Mouse (Mus musculus): ENCODE data around the gene Rgs9.

Gene Rgs9

DNA sequence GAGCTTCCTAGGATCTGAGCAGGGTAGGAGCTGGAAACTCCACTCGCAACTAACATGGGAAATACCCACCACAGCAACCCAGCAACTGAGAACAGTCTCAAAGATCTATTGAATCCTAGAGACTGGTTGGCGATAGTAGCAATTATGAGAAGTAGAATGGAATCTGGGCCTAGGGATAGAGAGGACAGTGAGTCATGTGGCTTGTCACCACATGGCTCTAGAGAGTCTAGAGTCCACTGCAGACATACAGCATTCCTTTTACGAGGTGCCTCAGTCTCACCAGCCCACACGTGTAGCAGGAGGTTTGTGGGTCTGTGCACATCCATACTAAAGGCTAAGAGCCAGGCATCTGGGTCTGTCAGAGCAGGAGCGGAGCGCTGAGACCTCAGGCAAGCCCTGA, 59.3 kb downstream of the Rgs9 start:
- no peak for DNase-seq (ENCODE audit: low spot score)

DNA sequence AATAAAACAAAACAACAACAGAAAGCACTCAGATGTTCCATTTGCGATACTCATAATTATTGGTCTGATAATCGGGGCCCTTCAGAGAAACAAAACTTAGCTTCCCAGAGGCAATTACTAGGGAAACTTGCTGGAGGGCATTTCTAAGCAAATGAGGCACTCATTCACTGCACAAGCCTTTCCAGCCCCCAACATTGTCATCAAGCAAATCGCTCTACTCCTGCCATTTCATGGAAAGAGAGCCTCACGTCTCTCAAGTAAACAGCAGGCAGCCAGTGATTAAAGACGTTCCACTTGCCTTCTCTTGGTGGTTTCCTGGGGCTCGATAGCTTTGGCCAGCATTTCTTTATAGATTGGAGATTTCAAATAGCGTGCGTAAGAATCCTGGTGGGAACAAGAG, 60.1 kb downstream of the Rgs9 start:
- no peak for DNase-seq (ENCODE audit: low spot score)

DNA sequence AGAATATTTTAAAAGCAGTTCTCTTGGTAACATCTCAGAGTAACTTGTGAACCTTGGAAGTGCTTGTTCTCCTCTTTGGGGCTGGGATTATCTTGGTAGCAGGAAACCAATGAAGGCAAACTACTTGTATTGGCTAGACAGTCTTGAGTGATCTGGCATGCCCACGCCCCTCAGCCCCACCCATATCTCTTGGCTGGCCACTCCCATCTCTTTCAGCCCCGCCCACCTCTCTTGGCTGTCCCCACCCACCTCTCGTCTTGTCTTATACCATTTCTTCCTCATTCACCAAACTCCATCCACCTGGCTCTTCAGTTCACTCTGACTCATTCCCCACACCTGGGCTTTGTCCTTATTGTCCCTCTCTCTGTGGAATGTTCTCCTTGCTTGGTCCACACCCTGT, 64.3 kb downstream of the Rgs9 start:
- no peak for DNase-seq (ENCODE audit: low spot score)

GRCm38 (mm10) chr11:109232811-109233210, 65.1 kb downstream of the Rgs9 start:
- DNase-seq (ENCODE audit: low spot score), result no peak

- DNase-seq (ENCODE audit: low spot score), result no peak
These were observed 70.8 kb downstream of the Rgs9 start for GRCm38 (mm10) chr11:109227139-109227538.

- DNase-seq (ENCODE audit: low spot score), result no peak
These were observed 76.5 kb downstream of the Rgs9 start for GRCm38 (mm10) chr11:109221209-109222007.

- DNase-seq (ENCODE audit: low spot score), result no peak
These were observed 79.1 kb downstream of the Rgs9 start for GRCm38 (mm10) chr11:109218722-109219430.

DNA sequence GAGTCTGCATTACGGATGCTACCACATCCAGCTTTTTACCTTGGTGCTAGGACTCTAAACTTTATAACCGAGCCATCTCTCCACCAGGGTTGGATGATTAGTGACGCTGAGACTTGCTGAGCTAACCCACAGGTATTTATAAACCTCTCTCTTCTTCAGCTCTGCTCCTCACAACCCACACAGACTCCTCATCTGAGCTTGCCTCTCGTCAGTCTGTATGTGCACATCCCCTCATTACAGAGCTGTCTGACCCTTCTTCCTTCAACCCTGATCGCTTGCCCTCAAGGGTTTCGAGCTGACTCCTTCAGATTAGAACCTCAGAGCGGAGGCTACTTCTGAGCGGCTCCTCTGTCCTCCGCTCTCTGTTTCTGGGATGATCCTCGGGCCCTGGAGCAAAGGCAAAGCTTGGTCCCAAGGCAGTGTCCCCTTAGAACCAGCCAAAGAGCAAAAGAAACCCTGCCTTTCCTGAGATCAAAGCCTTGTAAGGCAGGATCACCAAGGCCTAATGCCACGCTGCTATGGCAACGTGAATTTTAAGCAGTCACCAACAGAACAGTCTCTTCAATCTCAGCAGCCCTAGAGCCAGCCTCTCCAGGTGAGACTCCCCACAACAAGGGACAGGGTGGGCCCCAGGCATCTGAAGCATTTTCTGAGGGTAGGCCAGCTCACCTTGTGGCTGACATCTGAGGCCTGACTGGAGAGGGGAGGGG, 79.9 kb downstream of the Rgs9 start:
- DNase-seq (ENCODE audit: low spot score), result no peak

GRCm38 (mm10) chr11:109210772-109211171, 87.2 kb downstream of the Rgs9 start:
- no peak for DNase-seq (ENCODE audit: low spot score)

- DNase-seq (ENCODE audit: low spot score), result no peak
These were observed 87.6 kb downstream of the Rgs9 start for GRCm38 (mm10) chr11:109210341-109210740.

GRCm38 (mm10) chr11:109206732-109207131, 91.2 kb downstream of the Rgs9 start:
- no peak for DNase-seq (ENCODE audit: low spot score)

- DNase-seq (ENCODE audit: low spot score), result no peak
These were observed 91.9 kb downstream of the Rgs9 start for GRCm38 (mm10) chr11:109206028-109206427.

- no peak for DNase-seq (ENCODE audit: low spot score)
These were observed 98.2 kb downstream of the Rgs9 start for GRCm38 (mm10) chr11:109199612-109200293.

GRCm38 (mm10) chr11:109192673-109193557, 105.0 kb downstream of the Rgs9 start:
- DNase-seq (ENCODE audit: low spot score), result peak; percentile 68

DNA sequence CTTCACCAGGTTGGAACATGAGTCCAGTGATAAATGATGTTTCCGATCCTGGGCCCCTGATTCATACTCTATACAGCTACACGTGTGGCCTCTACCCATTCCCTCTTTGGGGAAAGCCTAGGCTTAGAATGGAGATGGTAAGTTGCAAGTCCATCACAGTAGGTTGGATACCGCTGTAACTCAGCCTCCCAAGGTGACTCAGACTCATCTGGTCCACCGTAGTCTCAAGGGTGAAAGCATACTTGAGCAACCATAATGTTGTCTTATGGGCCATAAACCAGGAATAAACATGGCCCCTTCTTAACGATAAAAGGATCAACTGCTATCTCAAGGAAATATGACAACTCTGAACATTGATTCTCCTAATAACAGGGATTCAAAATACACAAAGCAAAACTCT, 109.7 kb downstream of the Rgs9 start:
- no peak for DNase-seq (ENCODE audit: low spot score)

- no peak for DNase-seq (ENCODE audit: low spot score)
These were observed 110.2 kb downstream of the Rgs9 start for GRCm38 (mm10) chr11:109187631-109188184.

GRCm38 (mm10) chr11:109181118-109181517, 116.8 kb downstream of the Rgs9 start:
- no peak for DNase-seq (ENCODE audit: low spot score)

DNA sequence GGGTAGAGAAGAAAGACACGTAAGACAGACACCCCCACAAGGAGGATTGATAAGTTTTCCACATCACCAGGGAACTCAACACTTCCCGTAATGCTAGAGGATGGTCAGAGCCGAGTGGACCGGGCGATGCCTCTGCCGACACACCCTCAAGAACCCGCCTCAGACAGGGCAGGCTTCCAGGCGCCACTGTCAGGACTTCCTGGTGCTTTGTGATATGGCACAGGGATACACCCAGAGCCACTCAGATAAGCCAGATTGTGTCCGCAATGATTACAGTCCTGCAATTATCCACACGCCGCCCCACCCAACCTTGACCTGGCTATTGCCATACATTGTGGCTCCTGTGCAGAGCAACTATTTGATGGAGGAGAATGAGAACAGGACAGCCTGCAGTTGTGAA, 117.6 kb downstream of the Rgs9 start:
- DNase-seq (ENCODE audit: low spot score), result no peak

- DNase-seq (ENCODE audit: low spot score), result peak; percentile 17
These were observed 119.0 kb downstream of the Rgs9 start for GRCm38 (mm10) chr11:109178788-109179518.

DNA sequence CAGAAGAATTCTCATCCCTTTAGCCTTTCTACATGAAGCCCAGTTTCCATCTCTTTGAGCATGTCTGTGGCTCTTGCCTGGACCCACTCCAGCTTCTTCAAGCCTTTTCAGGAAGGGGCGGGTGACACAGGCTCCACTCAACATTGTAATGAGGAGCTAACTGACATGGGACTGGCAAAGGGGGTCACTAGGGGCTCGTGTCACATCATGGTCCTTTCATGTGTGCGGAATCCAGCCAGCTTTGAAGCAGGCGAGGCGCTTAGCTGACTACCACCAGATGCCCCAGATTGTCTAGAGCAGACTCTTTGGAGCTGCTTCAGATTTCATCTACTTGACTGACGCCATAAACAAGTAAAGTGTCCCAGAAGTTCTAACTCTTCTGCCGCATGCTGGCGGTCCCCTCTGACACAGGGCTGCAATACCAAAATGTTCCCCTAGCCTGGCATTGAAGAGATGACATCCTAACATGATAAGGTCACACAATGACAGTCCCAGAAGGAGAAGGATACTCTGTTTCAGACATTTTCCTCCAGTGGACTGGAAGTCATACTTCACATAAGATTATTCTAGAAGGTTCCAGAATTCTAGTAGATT, 122.5 kb downstream of the Rgs9 start:
- no peak for DNase-seq (ENCODE audit: low spot score)
